Mouse (Mus musculus) c-Kit-positive CD71-positive TER-119-negative erythroid progenitor cells, embryonic 14.5 days (primary cell): ENCODE measurements at regions not wholly inside any gene's neighbourhood (a gene's known extent, or its start where the extent isn't known, plus 50 kb on each side); places are given as distances from the start of the nearest gene placed in this dataset.

Experiments used
- DNase-seq: peaks from one replicate; pipeline ENCODE4 v3.0.0-alpha.2; 2013; ENCODE audit warnings: low read depth

DNA sequence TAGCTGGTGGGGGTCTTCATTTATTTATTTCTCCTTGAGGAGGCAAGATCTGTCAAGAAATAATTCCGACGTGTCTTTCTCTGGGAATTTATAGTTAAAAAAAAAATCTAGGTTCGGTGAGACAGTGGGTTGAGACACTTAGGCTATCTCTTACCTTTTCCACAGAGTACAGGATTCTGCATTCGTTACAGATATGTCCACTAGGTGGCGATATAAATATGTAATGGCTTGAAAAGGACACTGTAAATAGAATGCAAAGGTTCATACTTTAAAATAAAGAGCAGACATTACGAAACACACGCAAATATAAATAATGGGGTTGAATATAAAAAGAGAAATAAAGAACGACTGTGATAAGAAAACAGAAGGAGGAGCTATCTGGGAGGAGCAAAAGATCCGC is 517.5 kb downstream of the Cps1 start:
- peak; percentile 4 for DNase-seq

DNA sequence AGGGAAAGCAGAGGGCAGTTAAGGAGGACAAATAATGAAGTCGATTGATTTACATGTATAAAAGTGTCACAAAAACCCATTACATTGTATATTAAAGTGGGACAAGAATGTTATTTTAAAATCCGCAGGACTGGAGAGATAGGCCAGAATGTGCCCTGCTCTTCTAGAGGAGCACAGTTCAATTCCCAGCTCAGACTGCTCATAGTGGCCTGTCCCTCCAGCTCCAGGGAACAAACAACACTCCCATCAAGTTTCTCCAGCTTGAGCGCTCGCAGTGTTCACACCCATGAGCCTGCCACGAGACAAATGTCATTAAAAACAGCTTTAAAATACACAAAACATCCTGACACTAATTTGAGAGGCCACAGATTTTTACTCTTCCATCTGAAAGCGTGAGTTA is 517.9 kb downstream of the Cps1 start:
- no peak for DNase-seq

DNA sequence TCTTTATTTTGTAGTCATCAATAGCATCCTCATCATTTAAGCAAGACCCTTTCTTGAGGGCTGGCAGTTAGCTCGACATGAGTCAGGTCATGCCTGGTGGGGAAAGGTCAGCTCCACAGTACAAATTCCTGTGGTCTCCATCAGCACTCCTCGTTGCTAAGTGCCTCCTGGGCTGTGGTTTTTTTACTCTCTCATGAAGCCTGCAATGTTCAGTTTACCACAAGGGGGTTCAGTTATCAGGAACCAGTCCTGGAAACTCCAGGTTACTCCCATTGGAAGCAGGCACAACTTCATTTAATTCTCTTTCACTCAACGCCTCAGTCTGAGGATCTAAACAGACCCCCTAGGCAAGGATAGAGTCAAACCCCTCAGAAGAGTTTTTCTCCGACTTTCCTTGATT is 520.8 kb downstream of the Cps1 start:
- DNase-seq, result no peak
